Mouse (Mus musculus) embryonic stem cell, embryonic (primary cell): ENCODE data around the gene Mesp1.

Source experiments
- CTCF ChIA-PET, 4 experiments: fragments of 300-600 bp in 2 of 4; fragments of 350-600 bp in 2 of 4; sonication (Branson Sonifier 250); formaldehyde crosslinking; loops; one replicate each; lab custom pipeline; 2022; ENCODE audit warnings: inconsistent platforms in 2 of 4; lab: Charles Lee
- POLR2A ChIA-PET, 4 experiments: fragments of 300-600 bp in 2 of 4; fragments of 350-600 bp in 2 of 4; sonication (Branson Sonifier 250); formaldehyde crosslinking; loops; one replicate each; lab custom pipeline; 2022; ENCODE audit warnings: antibody characterized with exemption in 4 of 4, inconsistent platforms in 1 of 4; lab: Charles Lee

Gene Mesp1

DNA sequence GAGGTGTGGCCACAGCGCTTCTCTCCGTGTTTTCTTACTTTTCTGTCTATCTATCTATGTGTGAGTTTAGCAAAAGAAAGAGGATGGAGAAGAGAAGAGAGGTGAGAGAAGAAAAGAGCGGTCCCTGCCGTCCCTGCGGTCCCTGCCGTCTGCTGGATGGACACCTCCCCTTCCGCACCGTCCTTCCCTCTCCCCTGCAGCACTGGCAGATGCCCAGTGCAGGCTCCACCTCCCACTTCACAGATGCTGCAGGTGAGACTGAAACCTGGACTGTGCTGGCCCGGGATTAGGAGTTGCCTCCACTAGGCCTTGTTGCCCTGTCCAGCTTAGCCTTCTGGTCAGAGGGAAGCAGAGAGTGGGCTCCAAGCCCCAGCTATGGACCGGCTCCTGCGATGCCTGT, 7.8 kb upstream of the Mesp1 start:
- POLR2A ChIA-PET: interaction anchor here in 1 of 4 experiments (0.6 kb wide), 1 partner anchor 303 kb away, joined by 4 read pairs; no protein-coding TSS in a partner anchor

DNA sequence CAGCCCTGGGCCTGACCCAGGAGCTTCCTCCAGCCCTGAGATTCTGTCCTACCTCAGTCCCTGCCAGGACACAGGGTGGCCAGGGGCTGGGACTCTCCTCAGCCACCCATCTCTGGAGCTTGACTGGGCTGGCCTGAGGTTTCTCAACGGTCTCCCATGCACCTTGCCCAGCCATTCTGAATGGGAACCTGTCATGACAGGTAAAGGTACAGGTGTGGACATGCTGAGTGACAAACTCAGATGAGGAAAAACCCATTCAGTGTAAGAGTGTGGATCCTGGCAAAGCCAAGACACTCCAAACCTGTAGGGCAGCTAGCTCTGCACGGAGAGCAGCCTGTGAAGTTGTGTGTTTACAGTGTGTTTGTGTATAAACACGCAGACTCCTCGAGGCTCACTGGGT, 6.7 kb upstream of the Mesp1 start:
- POLR2A ChIA-PET: interaction anchor here in 1 of 4 experiments (0.6 to 2.2 kb wide), 2 partner anchors 114 to 524 kb away, joined by 3 to 8 read pairs; partner anchors contain the start of gene Rccd1
- CTCF ChIA-PET: interaction anchor here in 3 of 4 experiments (0.8 to 1.9 kb wide), 5 partner anchors 15 to 114 kb away, joined by 3 to 23 read pairs (median 9); no protein-coding TSS in a partner anchor

More for the DNA sequence above, 7.8 kb upstream of the Mesp1 start:
- CTCF ChIA-PET: interaction anchor here in 2 of 4 experiments (0.7 to 1.2 kb wide), 2 partner anchors 113 kb away, joined by 3 to 4 read pairs; no protein-coding TSS in a partner anchor

DNA sequence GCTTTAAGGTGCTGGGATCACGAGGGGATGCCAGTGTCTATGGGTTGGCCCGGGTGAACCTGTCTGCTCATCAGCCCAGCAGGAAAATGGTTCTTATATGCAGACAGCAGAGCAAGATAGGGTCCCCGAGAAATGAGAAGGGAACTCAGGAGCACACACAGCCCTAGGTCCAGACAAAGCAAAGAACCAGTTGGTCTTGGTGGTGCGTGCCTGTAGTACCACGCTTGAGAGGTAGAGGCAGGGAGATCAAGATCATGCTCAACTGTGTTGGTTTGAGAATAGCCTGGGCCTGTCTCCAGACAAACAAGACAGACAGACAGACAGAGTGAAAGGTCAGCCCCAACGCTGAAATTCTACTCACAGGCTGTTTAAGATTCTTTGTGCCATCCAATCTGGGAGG, 5.9 kb upstream of the Mesp1 start:
- CTCF ChIA-PET: interaction anchor here (0.6 to 1.9 kb wide), 39 partner anchors 9 to 758 kb away, joined by 3 to 38 read pairs (median 4); partner anchors contain the start of genes Arpin (in 2 of the 4), Ap3s2 (in 1 of the 4) and Mesp2 (in 1 of the 4)
- POLR2A ChIA-PET: interaction anchor here in 2 of 4 experiments (0.6 to 2.2 kb wide), 6 partner anchors 11 to 525 kb away, joined by 3 to 8 read pairs (median 3); partner anchors contain the start of genes Mesp2 (in 1 of the 2) and Rccd1 (in 1 of the 2)

DNA sequence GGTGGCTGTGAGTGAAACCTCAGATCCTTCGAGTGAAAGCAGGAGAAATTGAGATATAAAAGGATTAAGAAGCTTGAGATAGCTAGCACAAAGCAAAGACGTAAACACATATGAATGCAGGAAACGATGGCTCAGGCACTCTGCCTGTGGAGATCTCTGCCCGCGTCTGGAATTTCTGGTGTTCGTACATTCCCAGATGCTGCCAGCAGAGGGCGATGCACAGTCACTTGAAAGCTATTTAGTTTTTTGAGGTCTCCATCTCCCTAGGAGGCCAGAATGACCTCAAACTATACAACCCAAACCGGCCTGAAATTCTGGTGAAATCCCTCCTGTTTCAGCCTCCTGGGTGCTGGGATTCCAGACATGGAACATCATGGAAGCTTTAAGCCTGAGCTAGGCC, 5.5 kb upstream of the Mesp1 start:
- ChIA-PET CTCF (interaction anchor here (0.5 to 1.9 kb wide), 42 partner anchors 9 to 758 kb away, joined by 3 to 38 read pairs (median 3); partner anchors contain the start of genes Arpin (in 2 of the 4), Ap3s2 (in 1 of the 4) and Mesp2 (in 1 of the 4)), POLR2A (interaction anchor here in 2 of 4 experiments (0.6 to 2.2 kb wide), 7 partner anchors 12 to 726 kb away, joined by 3 to 8 read pairs (median 3); partner anchors contain the start of gene Mesp2 (in 1 of the 2))

DNA sequence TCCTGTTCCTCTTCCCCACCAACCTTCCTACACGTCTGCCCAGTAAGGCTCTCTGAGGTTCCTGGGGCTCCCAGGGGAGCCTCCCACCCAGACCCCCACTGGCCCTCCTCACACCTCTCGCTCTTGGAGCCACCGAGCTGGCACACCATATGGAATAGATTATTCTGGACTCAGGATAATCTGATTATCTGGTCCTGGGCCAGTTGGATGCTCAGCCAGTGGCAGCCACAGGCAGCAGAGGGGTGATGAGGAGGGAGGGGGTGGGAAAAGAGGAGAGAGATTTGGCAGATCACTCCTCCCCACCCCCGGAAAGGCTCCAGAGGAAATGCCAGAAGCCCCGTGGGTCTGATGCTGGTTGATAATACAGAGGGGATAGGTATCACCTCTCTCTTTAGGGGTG, 5.0 kb upstream of the Mesp1 start:
- ChIA-PET POLR2A (interaction anchor here in 2 of 4 experiments (0.6 to 2.2 kb wide), 7 partner anchors 12 to 727 kb away, joined by 3 to 8 read pairs (median 3); partner anchors contain the start of gene Mesp2 (in 1 of the 2)), CTCF (interaction anchor here (0.5 to 2.4 kb wide), 37 partner anchors 10 to 320 kb away, joined by 3 to 38 read pairs (median 4); partner anchors contain the start of genes Arpin (in 2 of the 4), Ap3s2 (in 1 of the 4) and Mesp2 (in 1 of the 4))

DNA sequence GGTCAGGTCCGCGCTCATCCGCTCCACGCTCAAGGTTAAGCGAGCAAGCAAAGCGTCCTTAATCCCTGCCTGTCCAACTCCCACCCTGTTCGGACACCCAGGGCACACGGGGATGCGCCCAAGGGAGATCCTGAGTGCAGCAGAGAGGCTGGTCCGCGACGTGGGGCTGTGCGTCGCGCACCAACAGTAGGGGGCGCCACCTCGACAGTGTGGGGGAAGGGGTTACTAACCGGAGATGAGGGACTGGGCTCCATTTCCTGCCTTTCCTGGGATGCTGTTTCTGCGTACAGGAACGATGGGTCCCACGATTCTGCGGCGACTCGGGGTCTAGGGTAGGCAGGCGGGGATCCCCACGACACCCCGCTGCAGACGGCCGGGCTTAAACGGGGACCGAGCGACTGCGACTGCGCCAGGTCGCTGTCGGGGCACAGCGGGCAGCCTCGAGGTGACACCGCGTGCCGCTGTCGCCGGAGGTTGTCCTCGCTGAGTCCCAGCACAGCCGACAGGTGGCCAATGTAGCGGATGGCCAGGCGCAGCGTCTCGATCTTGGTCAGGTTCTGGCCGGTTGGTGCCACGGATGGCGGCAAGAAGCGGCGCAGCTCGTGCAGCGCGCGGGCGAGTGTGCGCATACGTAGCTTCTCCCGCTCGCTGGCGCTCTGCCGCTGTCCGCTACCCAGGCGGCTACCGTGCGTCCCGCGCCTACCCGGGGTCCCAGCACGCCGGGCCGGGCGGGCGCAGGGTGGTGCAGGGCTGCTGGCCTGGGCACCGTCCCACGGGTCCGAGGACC, 760 bp downstream of the Mesp1 start:
- POLR2A ChIA-PET: interaction anchor here in 3 of 4 experiments (0.6 to 1.6 kb wide), 8 partner anchors 15 to 468 kb away, joined by 3 read pairs; partner anchors contain the start of genes Ngrn (in 1 of the 3) and Ticrr (in 1 of the 3)
- CTCF ChIA-PET: interaction anchor here in 2 of 4 experiments (0.6 to 4.1 kb wide), 11 partner anchors 12 to 122 kb away, joined by 3 to 20 read pairs (median 5); no protein-coding TSS in a partner anchor

DNA sequence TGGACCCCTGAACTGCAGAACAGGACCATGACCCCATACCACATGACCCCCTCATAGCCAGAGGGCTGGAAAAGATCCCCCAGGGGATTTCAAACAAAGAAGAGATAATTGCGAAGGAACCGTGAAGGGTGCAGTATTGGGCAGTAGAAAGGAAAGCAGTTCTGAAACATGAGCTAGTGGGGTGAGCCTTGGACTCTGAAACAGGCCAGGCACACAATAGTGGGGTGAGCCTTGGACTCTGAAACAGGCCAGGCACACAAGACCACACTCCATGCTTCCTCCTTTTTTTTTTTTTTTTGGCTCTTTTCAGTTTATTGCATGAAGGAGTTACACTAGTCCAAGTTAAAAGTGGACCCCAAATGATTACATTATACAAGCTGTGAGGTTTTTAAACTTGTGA, 3.8 kb downstream of the Mesp1 start:
- POLR2A ChIA-PET: interaction anchor here in 1 of 4 experiments (0.7 kb wide), 1 partner anchor 9 kb away, joined by 5 read pairs; no protein-coding TSS in a partner anchor
- CTCF ChIA-PET: interaction anchor here in 2 of 4 experiments (0.6 to 4.1 kb wide), 2 partner anchors 9 to 751 kb away, joined by 3 to 20 read pairs; no protein-coding TSS in a partner anchor

DNA sequence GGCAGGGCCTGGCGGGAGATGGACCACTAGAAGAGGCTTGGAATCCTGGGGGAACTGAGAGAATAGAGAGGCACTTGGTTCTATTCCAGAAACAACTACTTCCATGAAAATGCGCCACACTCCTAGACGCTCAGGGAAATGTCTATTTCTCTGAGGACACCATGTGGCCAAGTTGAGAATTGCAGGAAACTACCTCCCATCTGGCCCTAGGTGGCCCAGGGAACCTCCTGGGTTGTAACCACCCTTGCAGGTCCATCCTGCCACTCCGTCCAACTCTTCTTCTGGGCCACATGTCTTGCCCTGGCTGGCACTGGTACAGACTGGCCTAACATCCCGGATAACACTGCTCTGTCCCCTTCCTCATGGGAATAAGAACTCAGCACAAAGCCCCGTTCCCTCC, 7.3 kb downstream of the Mesp1 start:
- CTCF ChIA-PET: interaction anchor here in 3 of 4 experiments (0.6 to 2.0 kb wide), 16 partner anchors 10 to 210 kb away, joined by 3 to 10 read pairs (median 4); no protein-coding TSS in a partner anchor
- POLR2A ChIA-PET: interaction anchor here in 1 of 4 experiments (0.9 kb wide), 1 partner anchor 83 kb away, joined by 4 read pairs; no protein-coding TSS in a partner anchor

DNA sequence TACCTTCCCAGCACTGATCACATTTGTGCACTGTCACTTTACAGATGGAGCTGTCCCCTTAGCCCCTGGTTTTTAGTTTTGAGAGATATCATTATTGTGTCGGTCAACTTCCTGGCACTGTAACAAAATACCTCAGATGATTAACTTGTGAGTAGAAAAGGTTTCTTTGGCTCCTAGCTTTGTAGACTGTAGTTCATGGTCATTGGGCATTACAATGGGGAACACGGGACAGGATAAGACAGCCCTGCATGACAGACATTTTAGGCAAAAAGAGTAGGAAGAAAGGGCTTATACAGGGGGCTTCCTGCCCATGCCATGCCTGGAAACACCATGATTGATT, 11.1 kb downstream of the Mesp1 start:
- CTCF ChIA-PET: interaction anchor here in 1 of 4 experiments (0.8 kb wide), 1 partner anchor 54 kb away, joined by 3 read pairs; no protein-coding TSS in a partner anchor
- POLR2A ChIA-PET: interaction anchor here in 1 of 4 experiments (0.8 kb wide), 1 partner anchor 9 kb away, joined by 3 read pairs; no protein-coding TSS in a partner anchor

DNA sequence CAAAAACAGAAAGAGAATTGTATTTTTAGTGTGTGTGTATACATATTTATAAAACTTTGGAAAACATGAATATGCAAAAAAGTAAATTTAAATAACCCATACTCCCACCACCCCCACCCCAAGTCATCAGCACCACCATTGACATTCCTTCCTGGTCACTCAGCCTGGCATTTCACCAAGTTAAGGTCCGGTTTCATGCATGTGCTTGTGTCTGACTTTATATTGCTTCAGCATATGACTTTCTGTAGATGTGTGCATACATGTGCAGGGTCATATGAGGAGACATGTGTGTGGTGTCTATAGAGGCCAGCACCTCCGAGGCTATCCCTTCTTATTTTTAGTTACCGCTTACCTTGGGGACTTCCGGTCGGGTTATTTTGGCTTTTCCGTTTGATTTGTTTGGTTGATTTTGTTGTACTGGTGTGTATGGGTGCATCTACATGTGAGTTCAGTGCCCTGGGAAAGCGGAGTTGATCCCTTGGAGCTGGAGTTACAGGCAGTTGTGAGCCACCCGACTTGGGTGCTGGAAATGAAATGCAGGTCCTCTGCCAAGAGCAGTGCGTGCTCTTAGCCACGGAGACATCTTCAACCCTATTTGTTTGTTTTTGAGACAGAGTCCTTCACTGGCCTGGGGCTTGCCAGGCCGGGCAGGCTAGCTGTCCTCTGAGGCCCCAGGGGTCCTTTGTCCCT, 11.6 kb downstream of the Mesp1 start:
- POLR2A ChIA-PET: interaction anchor here in 2 of 4 experiments (0.8 to 1.1 kb wide), 2 partner anchors 10 kb away, joined by 3 read pairs; no protein-coding TSS in a partner anchor
- CTCF ChIA-PET: interaction anchor here (0.6 to 2.0 kb wide), 10 partner anchors 10 to 169 kb away, joined by 3 to 20 read pairs (median 4); partner anchors contain the start of gene Mesp1 (in 1 of the 4)

DNA sequence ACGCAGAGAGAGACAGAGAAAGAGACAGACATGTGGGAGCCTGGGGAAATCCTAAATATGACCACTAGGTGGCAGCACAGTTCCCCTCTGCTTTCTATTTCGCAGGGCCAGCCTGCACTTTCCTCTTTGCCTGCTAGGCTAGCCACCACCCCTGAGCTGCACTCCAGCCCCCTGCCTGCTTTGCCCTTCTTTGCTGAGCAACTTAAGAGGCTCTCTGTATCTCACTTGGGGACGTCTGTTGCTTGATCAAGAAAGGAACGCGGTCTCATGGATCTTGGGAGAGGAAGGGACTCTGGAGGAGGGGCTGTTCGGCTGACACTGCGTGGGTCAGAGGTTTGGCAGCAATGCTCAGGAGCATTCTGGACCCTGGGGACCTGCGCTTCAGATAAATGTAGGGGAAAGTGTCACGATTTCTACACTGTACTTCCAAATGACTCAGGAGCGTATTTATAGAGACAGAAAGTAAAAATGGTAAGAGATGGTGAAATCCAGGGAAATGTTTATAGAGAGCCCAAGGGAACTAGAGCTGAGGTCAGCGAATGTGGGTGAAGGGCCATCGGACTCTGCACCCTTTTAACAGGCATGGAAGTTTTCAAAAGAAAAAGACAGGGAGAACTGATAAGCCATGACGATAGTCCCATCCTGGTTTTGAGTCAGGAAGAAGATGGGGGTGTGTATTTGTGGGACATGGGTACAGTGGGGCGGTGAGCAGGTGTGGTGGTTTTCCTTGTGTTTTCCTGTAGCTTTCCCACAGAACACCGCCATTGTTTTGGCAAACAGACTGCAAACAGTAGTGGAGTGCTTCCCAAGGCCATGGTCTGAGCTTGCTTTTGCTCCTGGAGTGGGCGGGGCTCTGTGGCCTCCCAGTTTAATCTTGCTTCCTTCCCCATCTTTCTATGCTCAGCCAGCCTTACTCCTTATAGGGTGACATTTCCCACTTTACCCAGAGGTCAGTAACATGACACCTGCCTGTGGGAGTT, 12.7 kb downstream of the Mesp1 start:
- POLR2A ChIA-PET: interaction anchor here in 3 of 4 experiments (0.5 to 1.1 kb wide), 7 partner anchors 9 to 223 kb away, joined by 3 to 5 read pairs (median 3); no protein-coding TSS in a partner anchor
- CTCF ChIA-PET: interaction anchor here (0.5 to 2.4 kb wide), 44 partner anchors 9 to 472 kb away, joined by 3 to 20 read pairs (median 4); partner anchors contain the start of genes Mesp1 (in 1 of the 4), Pex11a (in 1 of the 4) and Wdr93 (in 1 of the 4)

DNA sequence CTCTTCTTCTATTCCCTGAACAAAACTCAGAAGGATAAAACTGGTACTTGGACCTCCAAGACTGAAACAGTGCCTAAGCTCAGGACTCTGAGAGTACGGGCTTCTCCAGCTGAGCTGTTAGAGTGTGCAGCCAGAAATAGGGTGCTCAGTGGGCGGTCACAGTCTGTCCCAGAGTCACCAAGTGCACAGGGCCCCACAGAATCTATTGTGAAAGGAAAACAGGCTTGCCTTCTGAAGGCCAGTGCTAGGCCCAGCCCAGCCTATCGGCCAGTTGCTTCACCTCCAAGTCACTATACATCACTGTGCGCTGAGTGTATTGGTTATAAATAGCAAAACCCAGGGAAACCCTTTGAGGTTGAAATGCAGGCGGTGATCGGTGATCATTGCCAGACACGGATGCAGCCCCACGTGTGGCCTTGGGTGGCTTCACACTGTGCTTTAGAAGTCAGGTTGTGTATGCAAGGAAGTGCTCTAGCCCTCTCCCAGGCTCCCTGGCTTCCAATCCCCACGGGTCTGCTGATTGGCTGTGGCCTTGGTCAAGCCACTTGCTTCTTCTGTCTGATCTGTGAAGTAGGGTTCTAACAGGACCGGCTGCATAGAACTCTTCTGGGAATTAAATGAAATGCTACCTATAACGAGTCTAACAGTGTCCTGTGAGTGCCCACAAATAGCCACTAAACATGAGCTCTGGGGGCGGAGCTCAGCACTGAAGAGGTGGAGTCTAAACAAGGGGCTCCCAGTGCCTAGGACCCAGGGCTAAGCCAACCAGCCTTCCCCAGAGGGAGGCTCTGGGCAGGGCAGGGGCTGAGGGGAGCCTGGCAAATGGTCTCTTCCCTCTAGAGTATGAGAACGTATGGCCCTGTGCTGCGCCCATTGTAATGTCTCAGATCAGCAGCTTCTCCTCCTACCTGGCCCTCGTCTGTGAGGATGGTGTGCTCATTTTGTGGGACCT, 21.8 kb downstream of the Mesp1 start:
- CTCF ChIA-PET: interaction anchor here (0.6 to 3.0 kb wide), 11 partner anchors 9 to 367 kb away, joined by 3 to 16 read pairs (median 4); no protein-coding TSS in a partner anchor
- POLR2A ChIA-PET: interaction anchor here in 3 of 4 experiments (0.8 to 1.5 kb wide), 9 partner anchors 9 to 131 kb away, joined by 3 to 4 read pairs (median 3); partner anchors contain the start of gene Kif7 (in 2 of the 3)

DNA sequence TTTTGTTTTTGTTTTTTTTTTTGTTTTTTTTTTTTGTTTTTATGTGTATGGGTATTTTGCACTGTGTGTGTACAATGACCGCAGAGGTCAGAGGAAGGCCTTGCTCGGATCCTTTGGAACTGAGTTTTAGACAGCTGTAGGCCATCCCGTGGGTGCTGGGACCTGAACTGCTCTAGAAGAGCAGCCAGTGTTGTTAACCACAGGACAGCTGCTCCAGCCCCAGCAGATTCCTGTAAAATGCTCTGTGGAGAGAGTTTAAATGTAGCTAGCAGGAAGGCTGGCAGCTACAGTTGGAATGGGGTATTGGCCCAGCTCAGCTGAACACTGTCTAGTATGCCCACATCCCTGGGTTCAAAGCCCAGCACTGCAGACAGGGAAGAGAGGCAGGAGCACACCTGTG, 23.9 kb downstream of the Mesp1 start:
- POLR2A ChIA-PET: no interaction called here

DNA sequence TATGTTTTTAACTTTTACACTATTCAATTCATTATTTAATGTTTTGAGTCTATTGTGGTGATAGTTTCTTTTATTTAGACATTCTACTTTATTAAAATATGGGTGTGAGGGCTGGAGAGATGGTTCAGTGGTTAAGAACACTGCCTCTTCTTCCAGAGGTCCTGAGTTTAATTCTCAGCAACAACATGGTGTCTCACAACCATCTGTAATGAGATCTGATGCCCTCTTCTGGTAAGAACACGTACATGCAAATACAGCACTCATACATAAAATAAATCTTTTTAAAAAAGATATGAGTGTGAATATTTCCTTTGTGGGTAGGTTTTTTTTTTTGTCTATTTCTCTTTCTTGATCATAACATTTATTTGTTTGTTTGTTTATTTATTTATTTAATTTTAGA, 27.6 kb downstream of the Mesp1 start:
- CTCF ChIA-PET: interaction anchor here (0.6 to 1.4 kb wide), 25 partner anchors 10 to 1868 kb away, joined by 3 to 7 read pairs (median 4); no protein-coding TSS in a partner anchor
- POLR2A ChIA-PET: interaction anchor here in 2 of 4 experiments (0.6 kb wide), 2 partner anchors 22 to 132 kb away, joined by 3 read pairs; no protein-coding TSS in a partner anchor

More for the DNA sequence above, 23.9 kb downstream of the Mesp1 start:
- CTCF ChIA-PET: interaction anchor here in 2 of 4 experiments (1.6 to 3.0 kb wide), 3 partner anchors 11 to 29 kb away, joined by 4 to 16 read pairs (median 4); no protein-coding TSS in a partner anchor
